Mouse (Mus musculus): Measurements from ENCODE around the gene Ing4. TPM values are rescaled to one million over a fixed set of nuclear protein-coding genes. Genes with fewer than 3 reads are reported as not detected.
A peak's percentile ranks its signal among the peaks of the same experiment; 100 is the strongest.
"Not testable (repeated sequence)": the region's sequence is repeated elsewhere in the genome, so short reads cannot be mapped to it uniquely, and the experiment has no call there.

Gene Ing4
- polyA plus RNA-seq, 1 experiment from 2014 or later, result 147 TPM

GRCm38 (mm10) chr6:125005086-125005485 is 34.5 kb upstream of the Ing4 start:
- Histone ChIP-seq H3K27me3 (peaks cover 36% of the 10 kb centered on the region), H3K27ac (replicated peaks) (no peak overlapping the region), H3K4me1 (replicated peaks) (peaks cover 14% of the 10 kb centered on the region), H3K4me2 (no peak overlapping the region), H3K36me3 (0 out of 2 replicates have a peak, but pooled peaks cover 4% of the 10 kb centered on the region), H3K4me3 (no peak overlapping the region), H3K9ac (no peak overlapping the region), H3K9me3 (no peaks in the 10 kb centered on the region)
- WGBS, result 29% methylated on average over 3 of the region's 3 CpGs
- ATAC-seq (ENCODE audit: low read depth), result no peak

- Histone ChIP-seq H3K27ac (replicated peaks) (peak overlapping the region; percentile 98), H3K4me1 (replicated peaks) (peaks cover 42% of the 10 kb centered on the region), H3K9me3 (no peaks in the 10 kb centered on the region), H3K4me3 (peak overlapping the region; percentile 75), H3K27me3 (peaks cover 8% of the 10 kb centered on the region), H3K9ac (peak overlapping the region; percentile 78), H3K36me3 (peaks cover 19% of the 10 kb centered on the region), H3K4me2 (peak overlapping the region; percentile 60)
- WGBS, result 42% methylated on average over 13 of the region's 13 CpGs
- no peak; the same call in 1 of the 2 replicates for ATAC-seq (ENCODE audit: low read depth)
Observed at GRCm38 (mm10) chr6:125008060-125008459, 31.5 kb upstream of the Ing4 start.

GRCm38 (mm10) chr6:125008586-125009128 is 30.9 kb upstream of the Ing4 start:
- peaks cover 2% of the 10 kb centered on the region; the same call in 1 of the 2 replicates for H3K27me3 ChIP-seq
- peak overlapping the region; percentile 60 for H3K4me2 ChIP-seq
- H3K4me3 ChIP-seq, result peak overlapping the region; percentile 75
- peaks cover 43% of the 10 kb centered on the region for H3K4me1 ChIP-seq (replicated peaks)
- H3K36me3 ChIP-seq, result peaks cover 25% of the 10 kb centered on the region
- H3K9ac ChIP-seq, result peak overlapping the region; percentile 98
- H3K9me3 ChIP-seq, result no peaks in the 10 kb centered on the region
- WGBS, result under 1% methylated on average over 33 of the region's 34 CpGs
- ATAC-seq (ENCODE audit: low read depth), result peak; percentile 98
- peak overlapping the region; percentile 98 for H3K27ac ChIP-seq (replicated peaks)

DNA sequence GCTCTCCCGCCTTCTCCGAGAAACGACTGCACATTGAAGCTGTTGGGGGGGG is 30.6 kb upstream of the Ing4 start, which contains the start of gene Zfp384:
TSS of gene Zfp384 (plus strand) at position 17 of the 52 bp plus-strand sequence.
- 0% methylated on average over 3 of the region's 3 CpGs for WGBS
- H3K36me3 ChIP-seq, result peaks cover 27% of the 10 kb centered on the region
- H3K9ac ChIP-seq, result peak within 1 kb of the TSS; percentile 98
- ATAC-seq (ENCODE audit: low read depth), result no peak
- H3K4me2 ChIP-seq, result peak within 1 kb of the TSS; percentile 93
- no peaks in the 10 kb centered on the region for H3K9me3 ChIP-seq
- H3K27ac ChIP-seq (replicated peaks), result peak within 1 kb of the TSS; percentile 98
- H3K27me3 ChIP-seq, result no peaks in the 10 kb centered on the region
- peak within 1 kb of the TSS; percentile 75 for H3K4me3 ChIP-seq
- peaks cover 43% of the 10 kb centered on the region for H3K4me1 ChIP-seq (replicated peaks)

DNA sequence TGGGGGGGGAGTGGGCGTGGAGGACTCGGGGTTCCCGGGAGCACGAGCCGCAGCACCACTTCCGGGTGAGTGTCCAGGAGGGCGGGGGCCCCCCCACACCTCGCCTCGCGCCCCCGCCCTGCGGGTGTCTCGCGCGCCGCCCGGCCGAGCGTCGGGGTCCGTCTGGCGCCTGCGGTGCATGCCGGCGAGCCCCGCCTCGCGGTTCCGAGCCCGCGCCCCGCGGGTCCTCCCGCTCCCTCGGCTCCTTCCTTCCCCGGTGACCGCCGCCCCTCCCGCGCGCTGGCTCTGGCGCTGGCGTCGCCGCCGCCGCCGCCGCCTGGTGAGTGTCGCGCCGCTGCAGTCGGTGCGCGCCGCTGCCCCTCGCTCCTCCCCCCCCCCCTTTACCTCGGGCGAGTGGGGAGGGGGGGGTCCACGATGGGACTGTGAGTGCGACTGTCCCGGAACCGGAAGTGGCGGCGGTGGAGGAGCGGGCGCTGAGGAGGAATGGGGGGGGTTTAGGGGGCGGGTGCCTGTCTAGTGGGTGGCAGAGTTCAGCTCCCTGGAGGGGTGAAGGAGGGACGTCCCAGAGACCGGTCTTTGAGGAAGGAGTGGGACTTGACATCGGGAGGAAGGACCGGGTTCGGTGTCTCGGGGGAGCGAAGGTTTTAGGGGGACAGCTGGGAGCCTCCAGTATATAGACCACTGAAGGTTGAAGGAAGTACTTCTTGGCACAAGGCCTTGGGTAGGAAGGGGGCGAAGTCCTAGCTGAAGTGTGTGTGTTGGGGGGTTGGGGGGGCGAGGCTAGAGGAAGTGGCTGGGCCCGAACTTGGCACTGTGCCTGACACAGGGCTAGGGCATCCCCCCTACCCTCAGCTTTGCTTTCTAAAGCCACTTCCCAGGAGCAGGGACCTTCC is 30.1 kb upstream of the Ing4 start:
- Histone ChIP-seq H3K9me3 (no peaks in the 10 kb centered on the region), H3K4me3 (peak overlapping the region; percentile 75), H3K27ac (replicated peaks) (peak overlapping the region; percentile 98), H3K4me1 (replicated peaks) (peaks cover 43% of the 10 kb centered on the region), H3K36me3 (peaks cover 31% of the 10 kb centered on the region), H3K9ac (peak overlapping the region; percentile 98), H3K4me2 (peak overlapping the region; percentile 93), H3K27me3 (no peaks in the 10 kb centered on the region)
- peak; percentile 88 for ATAC-seq (ENCODE audit: low read depth)
- under 1% methylated on average over 42 of the region's 78 CpGs for WGBS

- no peak overlapping the region for H3K9ac ChIP-seq
- peaks cover 74% of the 10 kb centered on the region for H3K36me3 ChIP-seq
- H3K27ac ChIP-seq (replicated peaks), result no peak overlapping the region
- H3K4me3 ChIP-seq, result no peak overlapping the region
- WGBS, result 97% methylated on average over 3 of the region's 3 CpGs
- no peaks in the 10 kb centered on the region for H3K9me3 ChIP-seq
- ATAC-seq (ENCODE audit: low read depth), result no peak
- H3K27me3 ChIP-seq, result no peaks in the 10 kb centered on the region
- no peak overlapping the region for H3K4me2 ChIP-seq
- H3K4me1 ChIP-seq (replicated peaks), result peaks cover 5% of the 10 kb centered on the region
Observed at GRCm38 (mm10) chr6:125017682-125018081, 21.9 kb upstream of the Ing4 start.

DNA sequence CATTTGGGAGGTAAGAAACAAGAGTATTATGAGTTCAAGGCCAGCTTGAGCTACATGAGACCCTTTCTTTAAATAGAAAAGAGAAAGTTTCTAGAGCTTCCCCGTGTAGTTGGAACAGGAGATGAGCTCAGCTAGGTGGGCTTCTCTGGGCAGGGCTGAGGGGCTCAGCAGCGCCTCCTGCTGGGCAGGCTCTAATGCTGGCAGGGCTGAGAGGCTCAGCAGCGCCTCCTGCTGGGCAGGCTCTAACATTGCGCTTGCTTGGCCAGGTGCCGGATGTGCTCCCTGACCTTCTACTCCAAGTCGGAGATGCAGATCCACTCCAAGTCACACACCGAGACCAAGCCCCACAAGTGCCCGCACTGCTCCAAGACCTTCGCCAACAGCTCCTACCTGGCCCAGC is 9.0 kb upstream of the Ing4 start:
- not testable (repeated sequence) for H3K4me3 ChIP-seq; H3K4me1 ChIP-seq (replicated peaks); H3K27me3 ChIP-seq; H3K9me3 ChIP-seq; ATAC-seq (ENCODE audit: low read depth); H3K27ac ChIP-seq (replicated peaks); H3K9ac ChIP-seq; H3K4me2 ChIP-seq
- peaks cover 60% of the 10 kb centered on the region for H3K36me3 ChIP-seq
- 33% methylated on average over 7 of the region's 9 CpGs for WGBS

- H3K4me2 ChIP-seq, result no peak overlapping the region
- ATAC-seq (ENCODE audit: low read depth), result 0 out of 2 replicates have a peak, but pooled peaks have one; percentile 37
- no peak overlapping the region for H3K27ac ChIP-seq (replicated peaks)
- H3K27me3 ChIP-seq, result no peaks in the 10 kb centered on the region
- 92% methylated on average over 16 of the region's 16 CpGs for WGBS
- H3K4me1 ChIP-seq (replicated peaks), result no peaks in the 10 kb centered on the region
- H3K36me3 ChIP-seq, result peaks cover 65% of the 10 kb centered on the region
- no peak overlapping the region for H3K4me3 ChIP-seq
- H3K9ac ChIP-seq, result no peak overlapping the region
- H3K9me3 ChIP-seq, result no peaks in the 10 kb centered on the region
Observed at GRCm38 (mm10) chr6:125031604-125032003, 8.0 kb upstream of the Ing4 start.

DNA sequence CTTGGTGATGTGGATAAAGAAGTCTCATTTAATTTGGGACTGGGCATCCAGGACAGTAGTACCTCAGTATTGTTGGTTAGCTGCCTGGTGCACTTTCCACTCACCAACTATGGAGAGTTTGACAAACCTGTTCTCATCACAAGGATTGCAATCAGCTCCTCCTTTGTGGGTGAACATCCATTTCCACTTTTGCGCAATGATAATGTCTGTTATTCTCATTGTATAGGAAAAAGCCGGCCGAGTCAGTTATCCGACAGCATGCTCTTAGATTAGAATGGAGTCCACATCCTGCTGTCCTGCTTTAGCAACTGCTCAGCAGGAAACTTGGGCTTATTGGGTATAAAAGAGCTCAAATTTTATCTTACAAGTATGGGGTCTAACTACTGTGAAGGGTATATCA is 894 bp upstream of the Ing4 start:
- H3K9ac ChIP-seq, result no peak overlapping the region
- WGBS, result 96% methylated on average over 4 of the region's 4 CpGs
- no peaks in the 10 kb centered on the region for H3K27me3 ChIP-seq
- H3K36me3 ChIP-seq, result peaks cover 48% of the 10 kb centered on the region
- peak overlapping the region; percentile 74 for H3K4me3 ChIP-seq
- H3K27ac ChIP-seq (replicated peaks), result peak overlapping the region; percentile 61
- no peak for ATAC-seq (ENCODE audit: low read depth)
- no peaks in the 10 kb centered on the region for H3K9me3 ChIP-seq
- H3K4me2 ChIP-seq, result peak overlapping the region; percentile 88
- peaks cover 22% of the 10 kb centered on the region for H3K4me1 ChIP-seq (replicated peaks)

DNA sequence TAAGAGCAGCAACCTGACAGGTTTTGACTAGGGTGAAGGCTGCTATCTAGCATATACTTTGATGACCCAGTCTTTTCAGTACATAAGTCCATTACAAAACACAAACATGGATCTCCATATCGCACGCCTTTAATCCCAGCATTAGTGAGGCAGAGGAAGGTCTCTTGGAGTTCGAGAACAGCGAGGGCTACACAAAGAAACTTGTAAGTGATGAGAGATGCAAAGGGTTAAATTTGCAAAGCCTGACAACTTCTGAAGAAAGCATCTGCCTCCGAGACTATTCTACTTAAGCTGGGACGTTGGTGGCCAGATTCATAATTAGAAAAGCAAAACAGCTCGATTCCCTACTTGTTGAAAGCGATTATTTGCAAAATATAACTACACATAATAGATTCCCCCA is 429 bp upstream of the Ing4 start:
- 5% methylated on average over 8 of the region's 8 CpGs for WGBS

GRCm38 (mm10) chr6:125040221-125040620 is 661 bp downstream of the Ing4 start:
- H3K27me3 ChIP-seq, result no peaks in the 10 kb centered on the region
- peak overlapping the region; percentile 87 for H3K9ac ChIP-seq
- H3K4me2 ChIP-seq, result peak overlapping the region; percentile 88
- 26% methylated on average over 7 of the region's 7 CpGs for WGBS
- H3K27ac ChIP-seq (replicated peaks), result peak overlapping the region; percentile 89
- no peaks in the 10 kb centered on the region for H3K9me3 ChIP-seq
- peaks cover 49% of the 10 kb centered on the region for H3K36me3 ChIP-seq
- ATAC-seq (ENCODE audit: low read depth), result no peak
- H3K4me1 ChIP-seq (replicated peaks), result peaks cover 22% of the 10 kb centered on the region
- peak overlapping the region; percentile 74 for H3K4me3 ChIP-seq

More for the DNA sequence above, 429 bp upstream of the Ing4 start:
- Histone ChIP-seq H3K27ac (replicated peaks) (peak overlapping the region; percentile 61), H3K4me3 (peak overlapping the region; percentile 74), H3K4me1 (replicated peaks) (peaks cover 22% of the 10 kb centered on the region), H3K4me2 (peak overlapping the region; percentile 88), H3K9ac (0 out of 2 replicates have a peak overlapping the region, but pooled peaks have one; percentile 22), H3K9me3 (no peaks in the 10 kb centered on the region), H3K27me3 (no peaks in the 10 kb centered on the region), H3K36me3 (peaks cover 48% of the 10 kb centered on the region)
- ATAC-seq (ENCODE audit: low read depth), result peak; percentile 20

GRCm38 (mm10) chr6:125041047-125041446 is 1.5 kb downstream of the Ing4 start:
- Histone ChIP-seq H3K4me3 (peak overlapping the region; percentile 74; the same call in 1 of the 2 replicates), H3K4me2 (peak overlapping the region; percentile 88)

More at GRCm38 (mm10) chr6:125041047-125041446, 1.5 kb downstream of the Ing4 start:
- H3K27me3 ChIP-seq, result no peaks in the 10 kb centered on the region
- H3K27ac ChIP-seq (replicated peaks), result no peak overlapping the region
- H3K9me3 ChIP-seq, result no peaks in the 10 kb centered on the region
- 88% methylated on average over 7 of the region's 7 CpGs for WGBS
- no peak overlapping the region for H3K9ac ChIP-seq
- H3K4me1 ChIP-seq (replicated peaks), result peaks cover 22% of the 10 kb centered on the region
- no peak for ATAC-seq (ENCODE audit: low read depth)
- H3K36me3 ChIP-seq, result peaks cover 48% of the 10 kb centered on the region
